9 mouse cellular contexts compared by ENCODE assay signal in the genomic region with DNA sequence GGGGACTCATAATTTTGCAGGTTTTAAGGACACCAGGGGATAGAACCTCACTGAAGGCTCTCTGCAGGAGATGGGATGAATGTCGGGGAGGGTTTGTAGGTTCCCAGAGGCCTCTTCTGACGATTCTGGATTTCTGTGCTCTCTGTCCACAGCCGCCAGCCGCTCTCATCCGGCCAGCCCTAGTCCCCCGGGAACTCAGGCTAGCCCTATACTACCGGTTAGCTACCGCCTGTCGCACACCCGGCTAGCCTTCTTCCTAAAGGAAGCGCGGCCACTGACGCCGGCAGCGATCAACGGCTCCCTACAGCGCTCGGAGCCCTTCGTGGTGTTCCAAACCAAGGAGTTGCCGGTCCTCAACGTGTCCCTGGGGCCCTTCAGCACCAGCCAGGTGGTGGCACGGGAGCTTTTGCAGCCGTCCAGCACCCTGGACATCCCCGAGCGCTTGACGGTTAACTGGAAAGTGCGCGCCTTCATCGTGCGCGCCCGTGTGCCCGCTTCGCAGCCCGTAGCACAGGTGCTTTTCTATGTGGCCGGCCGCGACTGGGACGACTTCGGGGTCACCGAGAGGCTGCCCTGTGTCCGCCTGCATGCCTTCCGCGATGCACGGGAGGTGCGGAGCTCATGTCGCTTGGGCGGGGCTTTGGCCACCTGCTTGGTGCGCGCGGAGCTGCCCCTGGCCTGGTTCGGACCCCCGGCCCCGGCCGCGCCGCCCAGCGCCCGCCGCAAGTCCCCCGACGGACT. TPM values are rescaled to one million over a fixed set of nuclear protein-coding genes. Genes with fewer than 3 reads are reported as not detected.
A peak's percentile ranks its signal among the peaks of the same experiment; 100 is the strongest.
DNase-seq lines count a peak whose midpoint lies in the region; ATAC-seq and TF ChIP-seq lines count a peak whose summit lies in the region.
"Had no signal": no experiment of that assay in that cellular context is flagged by ENCODE, and none has a peak within 500 bp of the region (broad histone marks: within the 10 kb centered on the region; RNA-seq: fewer than 3 reads in every experiment).

No protein-coding gene starts in this region.

- H3K4me2 ChIP-seq in liver, postnatal 0 days (ENCODE audit: low read depth, low read length) = peak overlapping the region; percentile 40

- WGBS in heart, embryonic 10.5 days = 2% methylated on average over 62 of the region's 62 CpGs
- 6% methylated on average over 62 of the region's 62 CpGs for WGBS in liver, postnatal 0 days (ENCODE audit: insufficient replicate concordance)

- no peak for TF ChIP-seq EP300 in liver, postnatal 0 days (IDR thresholded peaks at IDR 0.05; ENCODE audit: low read depth)

- H3K4me3 ChIP-seq in heart, embryonic 10.5 days = peak overlapping the region; percentile 61
- peak overlapping the region; percentile 69 to 77 for H3K4me3 ChIP-seq in ES-E14 (ENCODE audit: insufficient read depth in 1 of 2, low read depth in 1 of 2, low read length in 2 of 2, poor library complexity in 1 of 2, severe bottlenecking in 1 of 2)
- no peak overlapping the region for H3K4me3 ChIP-seq in liver, postnatal 0 days (ENCODE audit: low read depth, low read length)

- in situ Hi-C loops in ES-E14 (cut with MboI; ENCODE audit: low sequenced_read_pairs in 2 of 2, unreplicated experiment in 2 of 2) = no loop called here

- peaks cover 89% of the 10 kb centered on the region for H3K27me3 ChIP-seq in heart, embryonic 10.5 days (ENCODE audit: insufficient read depth, poor library complexity, severe bottlenecking)
- peaks cover 40% of the 10 kb centered on the region for H3K27me3 ChIP-seq in liver, postnatal 0 days (ENCODE audit: insufficient read depth, low read length)

- peaks cover 10% of the 10 kb centered on the region for H3K4me1 ChIP-seq in heart, embryonic 10.5 days
- no peaks in the 10 kb centered on the region; a peak in 1 of 4 replicates for H3K4me1 ChIP-seq in ES-E14 (ENCODE audit: control insufficient read depth in 2 of 2, insufficient read depth in 2 of 2, low read length in 2 of 2, poor library complexity in 1 of 2)
- no peaks in the 10 kb centered on the region for H3K4me1 ChIP-seq in liver, postnatal 0 days (ENCODE audit: insufficient read depth)

- ATAC-seq in liver, postnatal 0 days = no peak
- ATAC-seq in megakaryocyte, adult 5-6 weeks (ENCODE audit: poor library complexity, severe bottlenecking) = no peak

- no peak for TF ChIP-seq CTCF in liver, postnatal 0 days (IDR thresholded peaks at IDR 0.05; ENCODE audit: low read depth)

- H3K9me3 ChIP-seq in heart, embryonic 10.5 days = no peaks in the 10 kb centered on the region
- no peaks in the 10 kb centered on the region for H3K9me3 ChIP-seq in ES-E14 (ENCODE audit: control insufficient read depth, insufficient read depth, low read depth, low read length)
- no peaks in the 10 kb centered on the region for H3K9me3 ChIP-seq in liver, postnatal 0 days (ENCODE audit: low read length)

- H3K27ac ChIP-seq in heart, embryonic 10.5 days = no peak overlapping the region
- H3K27ac ChIP-seq in ES-E14 (ENCODE audit: insufficient read depth, low read depth, low read length, poor library complexity, severe bottlenecking) = no peak overlapping the region
- no peak overlapping the region for H3K27ac ChIP-seq in liver, postnatal 0 days (ENCODE audit: low read depth)

- no peak for DNase-seq in heart, embryonic 10.5 days (ENCODE audit: low spot score)
- no peak for DNase-seq in heart, postnatal 36 days
- DNase-seq in ES-E14 (ENCODE audit: low read depth, low spot score) = no peak
- DNase-seq in heart, postnatal 10 days = peak; percentile 4 to 12
- DNase-seq in liver, postnatal 0 days = no peak
- DNase-seq in frontal cortex, postnatal 10 days (ENCODE audit: low spot score in 2 of 2) = no peak
- DNase-seq in natural killer cell, adult 2 months (ENCODE audit: low spot score in 2 of 2) = no peak
- DNase-seq: kidney, adult 18-20 months had no signal

- H3K9ac ChIP-seq in ES-E14 (ENCODE audit: insufficient read depth, low read depth, low read length, poor library complexity, severe bottlenecking) = peak overlapping the region; percentile 47; the same call in 1 of the 2 replicates
- H3K9ac ChIP-seq in liver, postnatal 0 days (replicated peaks) = no peak overlapping the region

- no peaks in the 10 kb centered on the region for H3K36me3 ChIP-seq in heart, embryonic 10.5 days
- H3K36me3 ChIP-seq in ES-E14 (ENCODE audit: control insufficient read depth, insufficient read depth, low read length, poor library complexity, severe bottlenecking) = no peaks in the 10 kb centered on the region
- H3K36me3 ChIP-seq in liver, postnatal 0 days (replicated peaks; ENCODE audit: insufficient read depth, low read length) = no peaks in the 10 kb centered on the region

- intact Hi-C loops in heart, postnatal 36 days (cut with DNase I) = no loop called here
- intact Hi-C loops in heart, postnatal 10 days (cut with DNase I) = no loop called here

TF ChIP-seq in ES-E14, 5 proteins besides CTCF, POLR2A, EP300 and RAD21:
- TF ChIP-seq CHD2 (IDR thresholded peaks at IDR 0.05; ENCODE audit: low read depth, low read length) (no peak), ZNF384 (IDR thresholded peaks at IDR 0.05; ENCODE audit: low read depth, low read length) (no peak), HCFC1 (IDR thresholded peaks at IDR 0.05; ENCODE audit: borderline replicate concordance, insufficient read depth, low read length) (no peak), ZC3H11A (IDR thresholded peaks at IDR 0.05; ENCODE audit: borderline replicate concordance, low read depth, low read length) (no peak), MAFK (IDR thresholded peaks at IDR 0.05; ENCODE audit: insufficient read depth, low read depth, low read length) (no peak)

RNA-seq across cellular contexts. Expression of gene Tmem132e, which starts 45.6 kb away (rescaled TPM):
- polyA plus RNA-seq in heart, embryonic 10.5 days (2016; fragmentation: Nextera tagmentation; extraction: Ambion mirVana) = 0.14 and 0.94 TPM in 2 replicates
- total RNA-seq in heart, postnatal 36 days (2021) = under 1 TPM in 1 of 2 experiments, not detected in 1; 0.14 TPM
- 0.16 and 0.40 TPM in 2 replicates for total RNA-seq in ES-E14 (2012; rRNA removed)
- total RNA-seq in heart, postnatal 10 days (2021) = under 1 TPM; 0.05 to 0.12 TPM
- polyA plus RNA-seq in liver, postnatal 0 days (2015; fragmentation: Nextera tagmentation; extraction: Ambion mirVana) = 0.40 TPM in 2 replicates
- not detected in 2 replicates for total RNA-seq in megakaryocyte, adult 5-6 weeks (2015)
- not detected in 2 replicates for total RNA-seq in megakaryocyte, adult 5-6 weeks (2017)

Comparison
In these comparisons a context has a peak if more than half of its experiments do, and no peak if none do; other contexts are left out.
1. DNase-seq: peak in heart, postnatal 10 days (2 of 2); none in heart, embryonic 10.5 days (single experiment), heart, postnatal 36 days (0 of 2), ES-E14 (single experiment), liver, postnatal 0 days (single experiment), frontal cortex, postnatal 10 days (0 of 2) and natural killer cell, adult 2 months (0 of 2).